Mouse (Mus musculus) erythroblast, embryonic 14.5 days (primary cell): ENCODE measurements around the gene Slit2. TPM values are rescaled to one million over a fixed set of nuclear protein-coding genes. Genes with fewer than 3 reads are reported as not detected.

Experiments used
- H3K27me3 ChIP-seq: 2 replicates; pipeline ENCODE4 v1.6.1; 2012; ENCODE audit warnings: inconsistent platforms; ENCODE audit not compliant: control insufficient read depth
- H3K36me3 ChIP-seq: 2 replicates; pipeline ENCODE4 v1.6.1; 2012; ENCODE audit warnings: mild to moderate bottlenecking, inconsistent platforms; ENCODE audit not compliant: control insufficient read depth
- H3K4me1 ChIP-seq: 2 replicates; pipeline ENCODE4 v1.6.1; 2012; ENCODE audit warnings: inconsistent platforms; ENCODE audit not compliant: control insufficient read depth
- H3K4me3 ChIP-seq: replicated peaks from 2 replicates; pipeline ENCODE3; 2012; ENCODE audit warnings: moderate library complexity, mild to moderate bottlenecking, inconsistent platforms
- H3K9me3 ChIP-seq: 2 replicates; pipeline ENCODE4 v1.6.1; 2012; ENCODE audit warnings: low read length, inconsistent platforms, mixed read lengths; ENCODE audit not compliant: control insufficient read depth
- GATA1 ChIP-seq: IDR thresholded peaks from 2 replicates; pipeline ENCODE4 v1.6.1; 2012; ENCODE audit warnings: low read length, inconsistent platforms, mixed read lengths
- TAL1 ChIP-seq: IDR thresholded peaks from 3 replicates; pipeline ENCODE4 v1.6.1; 2012; ENCODE audit warnings: low read length, inconsistent platforms, mixed read lengths
- polyA plus RNA-seq: library from polyadenylated mRNA; stranded (reverse); fragments of >175 nt; gene quantifications from 2 replicates; pipeline ENCODE4 v1.2.3, GENCODE M21; 2012

Slit2 gene
- polyA plus RNA-seq, 1 experiment, result 0.01 TPM

DNA sequence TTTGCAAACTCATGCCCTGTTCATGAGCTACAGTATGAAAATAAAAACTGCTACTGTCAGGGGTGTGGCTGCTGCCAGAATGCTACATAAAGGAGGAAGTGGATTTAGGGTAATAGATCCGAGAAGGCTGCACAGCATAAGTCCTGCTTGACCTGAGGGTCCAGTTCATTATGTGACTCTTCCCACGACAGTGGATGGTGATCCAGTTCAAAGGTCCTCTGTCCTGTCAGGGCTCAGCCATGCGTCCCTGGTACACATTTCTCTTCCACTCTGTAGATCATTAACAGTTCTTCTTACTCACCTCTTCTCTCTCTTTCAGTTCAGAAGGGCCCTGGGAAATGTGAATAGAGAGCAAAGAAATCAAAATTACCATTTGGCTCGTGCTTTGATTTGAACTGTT, 265.4 kb downstream of the Slit2 start:
- Histone ChIP-seq H3K36me3 (no peaks in the 10 kb centered on the region), H3K9me3 (0 out of 2 replicates have a peak, but pooled peaks cover 2% of the 10 kb centered on the region)

DNA sequence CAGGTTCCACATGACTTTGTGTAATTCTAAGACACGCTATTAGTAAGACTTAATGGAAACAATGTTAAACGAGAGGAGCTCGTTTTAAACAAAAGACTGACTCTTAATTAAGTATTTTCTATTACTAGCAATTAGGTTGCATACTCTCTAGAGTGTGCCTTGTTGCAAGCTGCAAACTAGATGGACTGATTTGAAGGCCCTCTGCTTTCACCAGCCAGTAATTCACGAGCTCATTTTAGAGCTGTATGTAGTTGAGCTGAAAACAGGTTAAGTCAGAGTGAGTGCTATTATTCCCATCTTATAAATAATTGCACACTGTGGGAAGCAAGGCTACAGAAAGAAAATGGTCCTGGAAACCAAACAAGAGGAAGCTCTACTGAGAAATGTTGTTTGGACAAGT, 294.6 kb downstream of the Slit2 start:
- Histone ChIP-seq H3K4me3 (no peak overlapping the region), H3K9me3 (no peaks in the 10 kb centered on the region), H3K27me3 (no peaks in the 10 kb centered on the region), H3K36me3 (no peaks in the 10 kb centered on the region), H3K4me1 (no peaks in the 10 kb centered on the region)
- TF ChIP-seq TAL1, result no peak
- TF ChIP-seq GATA1, result no peak

More for the DNA sequence above, 265.4 kb downstream of the Slit2 start:
- no peaks in the 10 kb centered on the region for H3K4me1 ChIP-seq
- no peak for TF ChIP-seq TAL1
- TF ChIP-seq GATA1, result no peak
- H3K4me3 ChIP-seq, result no peak overlapping the region
- no peaks in the 10 kb centered on the region for H3K27me3 ChIP-seq

DNA sequence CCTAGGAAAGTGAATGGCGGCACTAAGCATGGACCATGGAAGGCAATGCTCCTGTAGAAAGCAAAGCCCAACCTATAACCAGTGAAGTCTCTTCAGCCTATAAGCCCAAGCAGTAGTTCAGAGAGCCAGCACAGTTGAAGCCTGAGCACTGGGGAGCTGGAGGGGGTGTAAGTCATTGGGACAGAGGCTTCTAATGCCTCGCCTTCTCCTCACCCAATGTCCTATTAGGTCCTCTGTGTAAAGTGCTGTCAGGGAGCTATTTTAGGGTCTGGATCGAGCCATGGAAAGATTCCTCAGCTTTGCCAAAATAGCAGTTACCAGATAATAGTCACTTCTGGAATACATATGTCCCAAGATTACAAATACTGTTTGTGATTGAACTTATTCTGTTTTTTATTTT, 318.2 kb downstream of the Slit2 start:
- no peak for TF ChIP-seq GATA1
- no peak for TF ChIP-seq TAL1
- H3K9me3 ChIP-seq, result 0 out of 2 replicates have a peak, but pooled peaks cover 2% of the 10 kb centered on the region
- no peak overlapping the region for H3K4me3 ChIP-seq
- no peaks in the 10 kb centered on the region for H3K36me3 ChIP-seq
- no peaks in the 10 kb centered on the region for H3K27me3 ChIP-seq
- H3K4me1 ChIP-seq, result no peaks in the 10 kb centered on the region

DNA sequence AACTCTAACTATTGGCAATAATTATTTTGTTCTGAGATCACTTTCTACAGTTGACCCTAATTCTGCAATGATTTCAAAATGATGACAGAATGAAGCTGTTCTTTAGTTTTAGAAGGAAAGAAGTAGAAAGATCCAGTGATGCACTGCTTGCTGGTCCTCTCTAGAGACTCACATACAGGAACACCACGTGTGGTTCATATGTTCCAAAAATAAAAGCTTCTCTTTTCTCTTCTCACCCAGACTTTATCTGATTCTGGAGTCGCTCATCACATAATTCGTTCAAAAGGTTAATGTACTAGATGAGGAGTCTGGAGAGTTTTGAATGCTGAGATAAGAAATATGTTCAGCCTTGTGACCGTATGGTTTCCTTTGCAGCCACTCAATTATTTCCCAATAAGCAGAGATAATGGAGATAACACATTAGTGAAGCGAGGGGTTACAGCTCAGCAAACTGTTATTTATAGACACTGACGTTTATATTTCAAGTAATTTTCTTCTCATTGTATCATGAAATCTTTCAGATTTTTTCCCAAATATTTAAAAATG, 332.2 kb downstream of the Slit2 start:
- no peak overlapping the region for H3K4me3 ChIP-seq
- H3K36me3 ChIP-seq, result no peaks in the 10 kb centered on the region
- no peaks in the 10 kb centered on the region for H3K27me3 ChIP-seq
- no peaks in the 10 kb centered on the region for H3K9me3 ChIP-seq
- TF ChIP-seq GATA1, result no peak
- TF ChIP-seq TAL1, result no peak
- H3K4me1 ChIP-seq, result no peaks in the 10 kb centered on the region

DNA sequence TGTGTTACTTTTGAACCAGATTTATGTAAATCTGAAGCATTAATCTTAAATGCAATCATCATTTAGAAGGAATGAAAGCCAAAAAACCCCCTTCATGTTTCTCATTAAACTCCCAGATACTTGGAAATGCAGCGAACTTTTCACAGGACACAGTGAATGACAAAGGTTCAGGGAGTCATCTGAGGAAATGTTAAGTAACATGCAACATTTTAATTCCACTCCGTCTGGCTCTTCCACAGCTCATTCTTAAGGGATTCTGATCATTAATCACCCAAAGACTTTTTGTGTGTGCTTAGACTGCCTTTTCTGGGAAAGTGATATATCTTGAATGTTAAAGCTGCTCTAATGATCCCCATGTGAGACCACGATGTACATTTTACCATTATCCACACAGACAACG, 337.7 kb downstream of the Slit2 start:
- Histone ChIP-seq H3K9me3 (no peaks in the 10 kb centered on the region), H3K4me3 (no peak overlapping the region), H3K4me1 (no peaks in the 10 kb centered on the region), H3K36me3 (no peaks in the 10 kb centered on the region), H3K27me3 (no peaks in the 10 kb centered on the region)
- TF ChIP-seq GATA1 (no peak), TAL1 (no peak)

DNA sequence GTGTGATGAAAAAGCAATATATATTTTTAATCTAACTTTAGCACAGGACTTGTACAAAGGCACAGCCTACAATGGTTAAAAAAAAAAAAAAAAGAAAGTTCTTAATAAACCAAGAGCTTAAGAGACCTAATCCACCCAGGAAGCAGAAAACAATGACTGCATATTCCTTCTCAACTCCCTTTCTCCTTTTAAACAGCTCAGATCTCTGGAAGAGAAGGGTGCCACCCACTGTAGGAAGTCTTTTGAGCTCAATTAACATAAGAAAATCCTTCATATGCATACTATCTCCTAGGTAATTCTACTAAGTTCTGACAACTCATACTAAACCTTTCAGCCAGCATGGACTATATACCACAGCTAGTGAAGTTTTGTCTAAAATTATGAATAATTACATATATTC, 343.3 kb downstream of the Slit2 start:
- TF ChIP-seq TAL1 (no peak), GATA1 (no peak)
- no peaks in the 10 kb centered on the region for H3K9me3 ChIP-seq
- no peaks in the 10 kb centered on the region for H3K36me3 ChIP-seq
- H3K4me1 ChIP-seq, result no peaks in the 10 kb centered on the region
- no peak overlapping the region for H3K4me3 ChIP-seq
- no peaks in the 10 kb centered on the region for H3K27me3 ChIP-seq

DNA sequence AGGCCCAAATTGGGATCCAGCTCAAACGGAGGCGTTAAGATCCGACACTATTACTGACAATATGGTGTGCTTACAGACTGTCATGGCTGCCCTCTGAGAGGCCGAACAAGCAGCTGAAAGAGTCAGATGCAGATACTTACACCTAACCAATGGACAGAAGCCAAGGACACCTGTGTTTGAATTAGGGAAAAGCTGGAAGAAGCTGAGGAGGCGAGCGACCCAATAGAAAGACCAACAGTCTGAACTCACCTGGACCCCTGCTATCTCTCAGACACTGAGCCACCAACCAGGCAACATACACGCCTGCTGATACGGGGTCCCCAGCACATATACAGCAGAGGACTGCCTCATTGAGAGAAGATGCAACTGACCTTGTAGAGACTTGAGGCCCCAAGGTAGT, 344.7 kb downstream of the Slit2 start, which contains the start of gene 5730480H06Rik:
5730480H06Rik (plus strand) TSS at position 301 of the 400 bp plus-strand sequence.
- Histone ChIP-seq H3K9me3 (no peaks in the 10 kb centered on the region), H3K4me3 (no peak within 1 kb of the TSS), H3K27me3 (no peaks in the 10 kb centered on the region), H3K36me3 (no peaks in the 10 kb centered on the region), H3K4me1 (no peaks in the 10 kb centered on the region)
- no peak for TF ChIP-seq GATA1
- TF ChIP-seq TAL1, result no peak

DNA sequence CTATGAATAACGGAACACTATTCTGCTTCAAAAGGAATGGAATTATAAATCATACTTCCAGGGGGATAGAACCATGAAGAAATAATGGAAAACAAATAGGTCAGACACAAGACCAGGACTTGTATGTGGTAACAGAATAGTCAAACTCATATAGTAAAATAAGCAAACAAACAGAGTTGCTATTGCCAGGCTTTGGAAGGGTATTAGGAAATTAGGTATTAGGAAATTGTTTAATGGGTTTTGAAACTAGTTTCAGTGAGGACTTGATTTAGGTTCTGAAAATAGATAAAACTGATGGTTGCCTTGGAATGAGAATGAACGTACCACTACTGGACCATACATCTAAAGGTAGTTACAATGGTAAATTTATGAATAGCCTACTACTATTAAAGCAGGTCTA, 346.8 kb downstream of the Slit2 start:
- no peaks in the 10 kb centered on the region for H3K9me3 ChIP-seq
- no peaks in the 10 kb centered on the region for H3K27me3 ChIP-seq
- TF ChIP-seq TAL1, result no peak
- TF ChIP-seq GATA1, result no peak
- no peak overlapping the region for H3K4me3 ChIP-seq
- no peaks in the 10 kb centered on the region for H3K36me3 ChIP-seq
- H3K4me1 ChIP-seq, result no peaks in the 10 kb centered on the region

DNA sequence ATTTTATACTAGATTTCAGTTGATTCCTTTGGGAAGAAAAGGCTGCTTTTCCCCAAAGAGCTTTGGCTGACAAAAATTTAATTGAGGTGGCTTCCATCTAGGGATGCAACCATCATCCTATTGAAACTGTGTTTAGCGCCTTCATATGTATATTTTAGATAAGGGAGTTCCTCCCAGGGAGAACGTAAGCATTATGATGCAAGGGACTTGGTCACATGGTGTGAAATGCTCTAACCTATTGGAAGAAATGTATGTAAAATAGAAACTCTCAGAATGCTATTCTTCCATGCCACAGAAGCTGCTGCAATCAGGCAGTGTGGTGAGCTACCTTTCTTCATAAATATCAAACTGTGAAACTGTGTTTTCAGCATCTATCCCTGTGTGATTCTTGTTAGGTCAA, 347.9 kb downstream of the Slit2 start:
- Histone ChIP-seq H3K4me3 (no peak overlapping the region), H3K9me3 (no peaks in the 10 kb centered on the region), H3K4me1 (no peaks in the 10 kb centered on the region), H3K27me3 (no peaks in the 10 kb centered on the region), H3K36me3 (no peaks in the 10 kb centered on the region)
- TF ChIP-seq TAL1 (no peak), GATA1 (no peak)

DNA sequence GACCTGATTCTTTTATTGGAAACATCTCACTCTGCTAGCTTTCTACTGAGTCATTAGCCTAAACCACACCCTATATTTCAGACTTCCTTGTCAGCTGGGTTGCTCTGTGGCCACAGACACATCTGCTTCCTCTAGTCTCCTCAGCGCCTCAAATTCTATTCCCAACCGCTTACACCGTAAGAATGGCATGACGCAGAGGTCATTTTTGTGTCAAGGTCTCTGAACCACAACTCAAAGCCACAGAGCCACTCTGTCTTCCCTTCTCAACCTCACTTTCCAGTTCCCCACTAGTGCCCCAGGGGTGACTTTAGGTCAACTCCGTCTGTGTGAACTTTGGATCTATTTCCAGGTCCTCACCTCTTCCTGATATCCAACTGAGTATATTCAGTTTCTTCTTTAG, 348.5 kb downstream of the Slit2 start:
- no peak overlapping the region for H3K4me3 ChIP-seq
- H3K27me3 ChIP-seq, result no peaks in the 10 kb centered on the region
- TF ChIP-seq GATA1 (no peak), TAL1 (no peak)
- no peaks in the 10 kb centered on the region for H3K9me3 ChIP-seq
- no peaks in the 10 kb centered on the region for H3K4me1 ChIP-seq
- H3K36me3 ChIP-seq, result no peaks in the 10 kb centered on the region
